Mouse (Mus musculus) layer of hippocampus, adult 8-10 months (tissue): ENCODE data around the gene Olfr160. TPM values are rescaled to one million over a fixed set of nuclear protein-coding genes. Genes with fewer than 3 reads are reported as not detected.

Source experiments
- total RNA-seq, 4 experiments: library from RNA; stranded (reverse); gene quantifications; 2 replicates each; pipeline ENCODE4 v1.2.4; 2022

Olfr160 gene
- total RNA-seq, 4 experiments from 2014 or later, result not detected

Other genes starting within 250 kb of the Olfr160 start
- gene Msantd2, start 226.9 kb downstream of the Olfr160 start, total RNA-seq, result 10 to 100 TPM; 20.2 to 25.7 (median 23.6) TPM
- 10 to 100 TPM; 14.7 to 24.6 (median 18.6) TPM for gene Esam, start 188.2 kb downstream of the Olfr160 start, total RNA-seq
- gene Vsig2, start 177.0 kb downstream of the Olfr160 start, total RNA-seq, result 1 to 10 TPM; 3.5 to 5.7 (median 4.2) TPM
- 1,000 to 10,000 TPM; 1,107 to 1,307 (median 1,240) TPM for gene Nrgn, start 163.3 kb downstream of the Olfr160 start, total RNA-seq
- gene Siae, start 160.6 kb downstream of the Olfr160 start, total RNA-seq, result 10 to 100 TPM; 10.0 to 15.7 (median 13.4) TPM
- 1 to 10 TPM; 1.5 to 4.0 (median 2.1) TPM for gene Spa17, start 102.5 kb downstream of the Olfr160 start, total RNA-seq
- 10 to 100 TPM; 43.5 to 49.1 (median 47.5) TPM for gene Tbrg1, start 58.9 kb downstream of the Olfr160 start, total RNA-seq
- not detected for gene Panx3, start 47.0 kb downstream of the Olfr160 start, total RNA-seq
- gene Olfr874, start 28.9 kb upstream of the Olfr160 start, total RNA-seq, result not detected
- not detected for gene Olfr875, start 55.6 kb upstream of the Olfr160 start, total RNA-seq
- gene Olfr876, start 86.8 kb upstream of the Olfr160 start, total RNA-seq, result not detected
- gene Olfr877, start 138.0 kb upstream of the Olfr160 start, total RNA-seq, result not detected
- not detected for gene Olfr145, start 180.5 kb upstream of the Olfr160 start, total RNA-seq
- under 1 TPM in 1 of 4 experiments, not detected in 3; 0.45 TPM for gene Olfr878, start 201.6 kb upstream of the Olfr160 start, total RNA-seq